Mouse (Mus musculus) bone marrow macrophage, adult 2 months (primary cell): ENCODE data around the gene Olfr723. TPM values are rescaled to one million over a fixed set of nuclear protein-coding genes. Genes with fewer than 3 reads are reported as not detected.
"Not testable (repeated sequence)": the region's sequence is repeated elsewhere in the genome, so short reads cannot be mapped to it uniquely, and the experiment has no call there.

ENCODE experiments used
- H3K27ac ChIP-seq: 2 replicates; pipeline ENCODE4 v1.5.1; 2012; ENCODE audit warnings: low read depth, low read length; ENCODE audit not compliant: insufficient read depth
- H3K4me1 ChIP-seq: 2 replicates; pipeline ENCODE4 v1.6.1; 2012; ENCODE audit warnings: low read length; ENCODE audit not compliant: control insufficient read depth, insufficient read depth
- H3K4me3 ChIP-seq: 2 replicates; pipeline ENCODE4 v1.5.1; 2012; ENCODE audit warnings: mild to moderate bottlenecking, low read length, moderate library complexity; ENCODE audit not compliant: insufficient read depth
- CTCF ChIP-seq: IDR thresholded peaks from 2 replicates; pipeline ENCODE4 v1.5.1; 2012; ENCODE audit warnings: low read depth, mild to moderate bottlenecking, low read length, moderate library complexity
- POLR2A ChIP-seq: IDR thresholded peaks from 2 replicates; pipeline ENCODE4 v1.6.1; 2012; ENCODE audit warnings: mild to moderate bottlenecking, low read depth, low read length, borderline replicate concordance
- polyA plus RNA-seq: library from polyadenylated mRNA; stranded (reverse); fragments of >200 nt; gene quantifications from 2 replicates; pipeline ENCODE4 v1.2.4, GENCODE M21; 2012; ENCODE audit not compliant: missing spikeins, insufficient read depth, insufficient read length

The Olfr723 gene
- polyA plus RNA-seq, result not detected in 2 replicates

- not testable (repeated sequence) for H3K4me1 ChIP-seq, H3K27ac ChIP-seq, H3K4me3 ChIP-seq
Measured at GRCm38 (mm10) chr14:49931687-49932086, at the start of gene Olfr723. Gene Olfr723, minus strand, starts transcription at chr14:49931787.

GRCm38 (mm10) chr14:49963174-49963573, 31.6 kb upstream of the Olfr723 start, which contains the start of gene Olfr724:
Gene Olfr724, minus strand, starts transcription at chr14:49963274.
- not testable (repeated sequence) for H3K27ac ChIP-seq, H3K4me3 ChIP-seq, H3K4me1 ChIP-seq

- H3K4me3 ChIP-seq, result no peak overlapping the region
- no peak for TF ChIP-seq POLR2A
- no peak for TF ChIP-seq CTCF
- no peak overlapping the region for H3K27ac ChIP-seq
- H3K4me1 ChIP-seq, result no peaks in the 10 kb centered on the region
Measured at GRCm38 (mm10) chr14:49955890-49956289, 24.3 kb upstream of the Olfr723 start.

GRCm38 (mm10) chr14:49901899-49902298, 29.7 kb downstream of the Olfr723 start, which contains the start of gene Olfr722:
Gene Olfr722, minus strand, starts transcription at chr14:49901999.
- TF ChIP-seq POLR2A (no peak), CTCF (no peak)
- H3K4me1 ChIP-seq, result no peaks in the 10 kb centered on the region
- H3K27ac ChIP-seq, result no peak within 1 kb of the TSS
- H3K4me3 ChIP-seq, result no peak within 1 kb of the TSS

Other genes with a start within 250 kb of the Olfr723 start
- not detected in 2 replicates for gene Armh4, start 148.4 kb downstream of the Olfr723 start, polyA plus RNA-seq
- gene Olfr722, start 29.8 kb downstream of the Olfr723 start, polyA plus RNA-seq, result not detected in 2 replicates
- not detected in 2 replicates for gene Olfr724, start 31.5 kb upstream of the Olfr723 start, polyA plus RNA-seq
- gene Olfr725, start 108.6 kb upstream of the Olfr723 start, polyA plus RNA-seq, result not detected in 2 replicates
- not detected in 2 replicates for gene Olfr726, start 159.2 kb upstream of the Olfr723 start, polyA plus RNA-seq
- not detected in 2 replicates for gene Olfr727, start 191.4 kb upstream of the Olfr723 start, polyA plus RNA-seq
- 0.67 TPM in 1 of 2 replicates, not detected in the other for gene Olfr728, start 210.9 kb upstream of the Olfr723 start, polyA plus RNA-seq
- not detected in 2 replicates for gene Olfr729, start 221.1 kb upstream of the Olfr723 start, polyA plus RNA-seq